Mouse (Mus musculus): ENCODE data around the gene Crisp1.

Gene Crisp1

GRCm38 (mm10) chr17:40319062-40319461, at the start of gene Crisp1:
TSS of gene Crisp1 (minus strand) at chr17:40319207.
- in situ Hi-C loops (cut with MboI, MseI) = no loop called here

- in situ Hi-C loops (cut with MboI, MseI) = no loop called here
Observed at GRCm38 (mm10) chr17:40342497-40343009, 23.5 kb upstream of the Crisp1 start.

- in situ Hi-C loops (cut with MboI, MseI) = no loop called here
Observed at GRCm38 (mm10) chr17:40285435-40285834, 33.6 kb downstream of the Crisp1 start.

GRCm38 (mm10) chr17:40275519-40275918, 43.5 kb downstream of the Crisp1 start:
- in situ Hi-C loops (cut with MboI, MseI) = no loop called here

GRCm38 (mm10) chr17:40274906-40275470, 44.0 kb downstream of the Crisp1 start:
- in situ Hi-C loops (cut with MboI, MseI) = no loop called here

- in situ Hi-C loops (cut with MboI, MseI) = no loop called here
Observed at GRCm38 (mm10) chr17:40252487-40252886, 66.5 kb downstream of the Crisp1 start.

All from T-helper 17 cell (primary cell).